Mouse (Mus musculus) ES-Bruce4 (cell line): ENCODE measurements around the gene Col26a1.

Experiments
- CTCF ChIP-seq: IDR thresholded peaks from one replicate; pipeline ENCODE4 v1.8.1; 2011; ENCODE audit warnings: low read depth, low read length
- EP300 ChIP-seq: IDR thresholded peaks from 2 replicates; pipeline ENCODE4 v1.6.1; 2011; ENCODE audit warnings: low read depth, low read length; ENCODE audit not compliant: insufficient read depth
- POLR2A ChIP-seq: IDR thresholded peaks from one replicate; pipeline ENCODE4 v1.8.1; 2011; ENCODE audit warnings: low read length; ENCODE audit not compliant: insufficient read depth

- TF ChIP-seq CTCF (no peak), POLR2A (no peak), EP300 (no peak)
These were observed 98.5 kb downstream of the Col26a1 start for GRCm38 (mm10) chr5:136784531-136784930.
